Mouse (Mus musculus) adrenal gland, adult (tissue): Measurements from ENCODE around the gene Litaf.
A peak's percentile ranks its signal among the peaks of the same experiment; 100 is the strongest.
"Not testable (repeated sequence)": the region's sequence is repeated elsewhere in the genome, so short reads cannot be mapped to it uniquely, and the experiment has no call there.

Experiments
- DNase-seq, 2 experiments: peaks; one replicate each; pipeline ENCODE4 v3.0.0; 2022 to 2023; ENCODE audit warnings: low spot score in 1 of 2; ENCODE audit not compliant: inconsistent age in 2 of 2

Litaf gene

DNA sequence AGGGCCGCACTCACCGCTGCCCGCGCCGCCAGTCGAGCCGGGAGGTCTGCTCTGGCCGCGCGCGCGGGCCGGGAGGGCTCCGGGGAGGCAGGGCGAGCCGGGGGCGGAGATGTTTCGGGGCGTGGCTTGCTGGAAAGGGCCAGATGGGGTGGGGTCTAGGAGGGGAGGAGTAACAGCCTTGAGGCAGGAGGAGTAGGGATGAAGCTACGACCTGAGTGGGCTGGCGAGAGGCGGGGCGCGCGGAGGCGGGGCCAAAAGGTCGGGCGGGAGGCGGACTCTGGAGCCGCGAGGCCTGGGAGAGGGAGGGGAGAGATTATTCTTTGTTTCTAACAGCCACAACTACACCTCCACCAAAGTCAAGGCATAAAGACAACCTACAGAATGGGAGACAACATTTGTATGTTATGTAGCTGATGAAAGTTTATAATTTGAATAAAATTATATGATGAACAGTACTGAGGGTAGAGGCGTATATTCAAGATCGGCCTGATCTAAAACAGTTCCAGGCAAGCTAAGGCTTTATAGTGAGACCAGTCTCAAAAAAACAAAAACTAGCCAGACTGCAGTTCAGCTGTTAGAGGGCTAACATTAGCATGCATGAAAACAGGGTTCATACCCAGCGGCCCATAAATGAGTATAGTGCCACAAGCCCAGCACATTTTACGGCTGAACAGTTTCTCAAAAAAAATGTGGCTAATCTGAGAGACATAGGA lies 72.8 kb downstream of the Litaf start:
- peak; percentile 96 to 98 for DNase-seq

GRCm38 (mm10) chr16:10992090-10993031 lies 73.6 kb downstream of the Litaf start:
- peak; percentile 69 to 91 for DNase-seq

- DNase-seq: no peak
Observed at GRCm38 (mm10) chr16:10991737-10992089, 74.2 kb downstream of the Litaf start.

GRCm38 (mm10) chr16:10990763-10991162 lies 75.2 kb downstream of the Litaf start:
- no peak for DNase-seq

DNA sequence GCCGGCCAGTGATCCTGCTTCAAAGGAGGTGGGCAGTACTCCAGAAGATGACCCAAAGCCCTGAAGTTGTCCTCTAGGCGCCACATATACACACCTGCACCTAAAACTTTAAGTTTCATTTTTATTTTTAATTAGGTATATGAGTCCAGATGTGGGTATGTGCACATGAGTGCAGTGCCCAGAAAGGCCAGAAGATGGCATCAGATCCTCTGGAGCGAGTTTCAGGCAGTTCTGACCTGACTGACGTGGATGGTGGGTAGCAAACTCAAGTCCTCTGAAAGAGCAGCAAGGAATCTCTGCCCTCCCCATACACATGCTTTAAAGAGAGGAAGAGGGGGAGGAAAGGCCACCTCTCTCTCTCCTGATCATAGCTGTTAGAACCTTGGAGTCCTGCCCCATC lies 76.1 kb downstream of the Litaf start:
- DNase-seq: peak in 1 of 2 experiments; percentile 52

GRCm38 (mm10) chr16:10989361-10989760 lies 76.6 kb downstream of the Litaf start:
- DNase-seq: no peak

- no peak for DNase-seq
Observed at GRCm38 (mm10) chr16:10988261-10988660, 77.7 kb downstream of the Litaf start.

- DNase-seq: no peak
Observed at GRCm38 (mm10) chr16:10984534-10984933, 81.4 kb downstream of the Litaf start.

DNA sequence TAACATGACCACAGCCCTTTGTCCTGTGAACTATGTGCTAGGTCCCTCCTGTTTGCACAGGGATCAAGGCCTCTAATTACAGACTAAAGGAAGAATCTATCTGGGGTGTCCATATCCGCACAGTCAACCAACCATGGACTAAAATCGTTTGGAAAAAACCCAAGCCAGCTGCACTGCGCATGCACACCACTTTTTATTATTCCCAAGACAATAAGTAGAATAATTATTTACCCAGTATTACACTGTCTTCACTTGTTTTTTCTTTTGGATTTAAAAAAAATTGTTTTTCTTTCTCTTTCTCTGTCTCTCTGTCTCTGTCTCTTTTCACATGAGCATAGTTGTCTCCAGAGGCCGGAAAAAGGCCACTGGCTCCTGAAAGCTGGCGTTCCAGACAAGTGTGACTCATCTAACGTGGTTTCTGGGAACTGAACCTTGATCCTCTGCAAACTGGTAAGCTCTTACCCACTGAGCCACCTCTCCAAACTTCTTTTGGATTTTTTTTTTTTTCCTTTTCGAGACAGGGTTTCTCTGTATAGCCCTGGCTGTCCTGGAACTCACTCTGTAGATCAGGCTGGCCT lies 84.4 kb downstream of the Litaf start:
- peak in 1 of 2 experiments; percentile 81 for DNase-seq

GRCm38 (mm10) chr16:10979064-10979803 lies 86.7 kb downstream of the Litaf start:
- DNase-seq: no peak

DNA sequence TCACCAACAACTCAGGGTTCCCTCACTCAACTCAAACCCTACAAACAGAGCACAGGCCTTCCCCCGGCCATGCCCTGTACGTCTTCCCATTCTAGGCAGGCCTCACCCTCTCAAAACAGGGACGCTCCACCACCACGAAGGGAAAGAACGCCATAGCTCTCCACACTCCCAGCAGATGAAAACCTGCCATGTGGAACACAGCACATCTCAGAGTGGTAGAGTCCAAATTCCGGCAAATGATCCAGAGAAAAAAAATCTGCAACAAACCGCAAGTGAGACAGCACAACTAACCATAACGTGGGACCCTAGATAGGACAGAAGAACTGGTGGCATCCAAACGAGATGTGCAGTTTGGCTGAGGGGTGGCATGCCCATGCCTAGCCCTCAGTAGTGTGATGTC lies 88.1 kb downstream of the Litaf start:
- DNase-seq: no peak

- DNase-seq: peak; percentile 33 to 64
Observed at GRCm38 (mm10) chr16:10976202-10976631, 89.7 kb downstream of the Litaf start.

GRCm38 (mm10) chr16:10974939-10975338 lies 91.0 kb downstream of the Litaf start:
- DNase-seq: no peak

- peak; percentile 39 to 72 for DNase-seq
Observed at GRCm38 (mm10) chr16:10974037-10974446, 91.9 kb downstream of the Litaf start.

DNA sequence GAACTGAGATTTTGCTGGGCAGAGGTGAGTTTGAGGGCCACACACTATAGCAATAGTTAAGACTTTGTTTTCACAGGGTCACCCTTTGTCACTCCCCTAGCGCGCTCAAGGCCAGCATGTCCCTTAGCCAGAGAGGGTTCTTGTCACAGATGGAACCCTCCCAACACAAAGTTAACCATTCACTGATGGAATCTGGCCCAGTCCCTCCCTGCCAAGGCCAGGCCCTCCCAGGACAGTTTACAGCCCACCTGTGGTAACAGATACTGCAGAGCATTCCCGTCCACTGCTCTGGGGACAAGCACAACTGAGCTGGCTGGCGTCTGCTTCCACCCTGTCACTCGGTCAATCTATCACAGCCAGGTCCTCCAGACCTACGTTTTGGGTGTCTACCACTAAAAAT lies 93.7 kb downstream of the Litaf start:
- DNase-seq: peak; percentile 65 to 76

GRCm38 (mm10) chr16:10969944-10970343 lies 96.0 kb downstream of the Litaf start:
- DNase-seq: not testable (repeated sequence)

GRCm38 (mm10) chr16:10969342-10969741 lies 96.6 kb downstream of the Litaf start:
- no peak for DNase-seq

DNA sequence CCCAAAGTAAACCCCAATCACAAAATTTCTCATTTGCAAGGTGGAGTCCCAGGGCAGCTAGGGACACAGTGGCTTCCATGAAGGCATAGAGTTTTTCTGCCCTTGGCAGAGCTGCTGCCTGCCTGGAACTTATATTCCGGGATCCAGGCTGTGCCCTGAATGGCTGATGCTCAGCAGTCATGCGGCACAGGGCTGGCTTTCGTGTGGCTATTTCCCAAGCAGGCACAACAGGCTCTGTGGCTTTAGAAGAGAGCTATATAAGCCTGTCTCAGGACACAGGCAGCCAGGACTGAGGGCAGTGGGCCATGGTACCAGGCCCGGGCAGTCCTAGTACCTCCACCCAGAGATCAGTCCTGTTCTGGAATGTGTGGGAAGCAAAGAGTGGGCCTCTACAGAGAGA lies 97.7 kb downstream of the Litaf start:
- DNase-seq: no peak

GRCm38 (mm10) chr16:10967756-10968155 lies 98.2 kb downstream of the Litaf start:
- no peak for DNase-seq

DNA sequence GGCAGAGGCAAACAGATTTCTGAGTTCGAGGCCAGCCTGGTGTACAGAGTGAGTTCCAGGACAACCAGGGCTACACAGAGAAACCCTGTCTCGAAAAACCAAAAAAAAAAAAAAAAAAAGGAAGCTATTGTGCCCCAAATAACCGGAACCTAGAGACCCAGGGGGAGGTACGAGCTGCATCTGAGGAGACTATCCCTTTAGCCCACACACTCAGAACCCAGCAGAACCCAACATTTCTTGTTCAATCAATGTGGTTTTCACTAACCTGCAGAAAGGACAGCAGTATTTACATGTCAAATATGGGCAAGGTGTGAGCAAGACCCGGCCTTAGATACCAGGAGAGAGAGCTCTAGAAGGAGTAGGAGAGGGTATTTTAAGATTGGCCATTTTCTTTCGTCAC lies 98.9 kb downstream of the Litaf start:
- no peak for DNase-seq

DNA sequence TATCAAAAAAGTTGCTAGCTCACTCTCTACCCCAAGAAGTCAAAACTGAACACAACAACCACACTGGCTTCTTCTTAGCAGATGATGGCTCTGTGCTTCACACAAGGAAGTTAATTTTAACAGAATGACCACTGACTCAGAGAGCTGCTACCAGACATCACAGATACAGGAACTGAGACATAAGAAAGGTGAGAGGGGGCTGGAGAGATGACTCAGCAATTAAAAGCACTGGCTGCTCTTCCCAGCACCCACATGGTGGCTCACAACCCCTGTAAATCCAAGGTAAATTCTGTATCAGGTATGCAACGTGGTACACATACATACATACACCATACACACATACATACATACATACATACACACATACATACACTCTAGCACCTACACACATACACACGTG lies 100.9 kb downstream of the Litaf start:
- DNase-seq: no peak
